Mouse (Mus musculus) bone marrow, adult 2 months (tissue): ENCODE measurements around the gene Tceal7. TPM values are rescaled to one million over a fixed set of nuclear protein-coding genes. Genes with fewer than 3 reads are reported as not detected.

ENCODE experiments used
- H3K27ac ChIP-seq: fragments of 200-500 bp; 2 replicates; pipeline ENCODE4 v1.5.1; 2012; ENCODE audit warnings: low read depth, mild to moderate bottlenecking, control low read depth, inconsistent platforms, low read length; ENCODE audit not compliant: control insufficient read depth, poor library complexity, insufficient read depth
- H3K4me1 ChIP-seq: fragments of 200-500 bp; 2 replicates; pipeline ENCODE4 v1.6.1; 2011; ENCODE audit warnings: low read length; ENCODE audit not compliant: control insufficient read depth, insufficient read depth
- H3K4me3 ChIP-seq: fragments of 200-500 bp; replicated peaks from 2 replicates; pipeline ENCODE3; 2011; ENCODE audit warnings: mild to moderate bottlenecking, low read depth, low read length, control low read depth; ENCODE audit not compliant: control insufficient read depth
- CTCF ChIP-seq: fragments of 200-500 bp; IDR thresholded peaks from 2 replicates; pipeline ENCODE4 v1.5.1; 2011; ENCODE audit warnings: low read length, control low read depth; ENCODE audit not compliant: control insufficient read depth, insufficient read depth
- POLR2A ChIP-seq: fragments of 200-500 bp; IDR thresholded peaks from 2 replicates; pipeline ENCODE4 v1.6.1; 2011; ENCODE audit warnings: low read depth, mild to moderate bottlenecking, control low read depth, low read length, borderline replicate concordance; ENCODE audit not compliant: control insufficient read depth
- WGBS: fragments of 180-500 bp; shearing (Covaris S2); methylation state at CpG from one replicate; pipeline ENCODE4 v1.1.7; 2018; 5-methylcytosine and 5-hydroxymethylcytosine counted together
- polyA plus RNA-seq: library from polyadenylated mRNA; stranded (reverse); fragments of >200 nt; gene quantifications from 2 replicates; pipeline ENCODE4 v1.2.4, GENCODE M21; 2011; ENCODE audit warnings: low replicate concordance; ENCODE audit not compliant: missing spikeins, insufficient read depth, insufficient read length

Gene Tceal7
- polyA plus RNA-seq, 1 experiment, result not detected

GRCm38 (mm10) chrX:136274542-136274941 lies 60.0 kb downstream of the Tceal7 start:
- 43% methylated on average over 3 of the region's 3 CpGs for WGBS
- Histone ChIP-seq H3K4me3 (no peak overlapping the region), H3K27ac (no peak overlapping the region), H3K4me1 (no peaks in the 10 kb centered on the region)
- TF ChIP-seq POLR2A, result no peak
- no peak for TF ChIP-seq CTCF

GRCm38 (mm10) chrX:136275386-136275785 lies 60.8 kb downstream of the Tceal7 start:
- H3K4me1 ChIP-seq, result no peaks in the 10 kb centered on the region
- TF ChIP-seq POLR2A (no peak), CTCF (no peak)
- no peak overlapping the region for H3K4me3 ChIP-seq
- H3K27ac ChIP-seq, result no peak overlapping the region
- WGBS, result 55% methylated on average over 3 of the region's 3 CpGs

Other genes with a start within 250 kb of the Tceal7 start
- 0.84 and 1.00 TPM in 2 replicates for gene Arxes2, start 221.0 kb upstream of the Tceal7 start, polyA plus RNA-seq
- 1.9 TPM in 1 of 2 replicates, not detected in the other for gene Arxes1, start 181.4 kb upstream of the Tceal7 start, polyA plus RNA-seq
- gene Bex2, start 146.5 kb upstream of the Tceal7 start, polyA plus RNA-seq, result 5.6 TPM in 1 of 2 replicates, not detected in the other
- gene Nxf3, start 129.5 kb upstream of the Tceal7 start, polyA plus RNA-seq, result 0.65 TPM in 1 of 2 replicates, not detected in the other
- 15.6 and 15.8 TPM in 2 replicates for gene Bex4, start 75.8 kb upstream of the Tceal7 start, polyA plus RNA-seq
- gene Tceal8, start 42.4 kb upstream of the Tceal7 start, polyA plus RNA-seq, result 36.6 and 47.6 TPM in 2 replicates
- gene Tceal5, start 10.9 kb upstream of the Tceal7 start, polyA plus RNA-seq, result not detected in 2 replicates
- 47.6 TPM in 1 of 2 replicates, not detected in the other for gene Bex1, start 734 bp downstream of the Tceal7 start, polyA plus RNA-seq
- 40.1 and 55.8 TPM in 2 replicates for gene Tceal9, start 30.3 kb downstream of the Tceal7 start, polyA plus RNA-seq
- 53.3 and 68.7 TPM in 2 replicates for gene Bex3, start 55.5 kb downstream of the Tceal7 start, polyA plus RNA-seq